Mouse (Mus musculus) stomach, postnatal 0 days (tissue): ENCODE measurements around the gene Ccr5. TPM values are rescaled to one million over a fixed set of nuclear protein-coding genes. Genes with fewer than 3 reads are reported as not detected.
"Not testable (repeated sequence)": the region's sequence is repeated elsewhere in the genome, so short reads cannot be mapped to it uniquely, and the experiment has no call there.

Experiments
- ATAC-seq: fragments of 200-750 bp; cut with Nextera tagmentation; 2 replicates; pipeline ENCODE4 v1.8.0; 2017; ENCODE audit not compliant: low FRiP score, low TSS enrichment
- DNase-seq: peaks from one replicate; pipeline ENCODE4 v3.0.0-alpha.2; 2016; ENCODE audit warnings: low spot score
- H3K27ac ChIP-seq: fragments of 300-500 bp; sonication (generic); replicated peaks from 2 replicates; pipeline ENCODE4 v1.5.1; 2014; ENCODE audit warnings: mild to moderate bottlenecking, control low read depth
- H3K27me3 ChIP-seq: fragments of 300-500 bp; sonication (generic); 2 replicates; pipeline ENCODE4 v1.6.1; 2014; ENCODE audit warnings: low read length; ENCODE audit not compliant: control insufficient read depth, insufficient read depth
- H3K36me3 ChIP-seq: fragments of 300-500 bp; sonication (generic); 2 replicates; pipeline ENCODE4 v1.6.1; 2014; ENCODE audit warnings: low read length, mixed read lengths; ENCODE audit not compliant: control insufficient read depth, insufficient read depth
- H3K4me1 ChIP-seq: fragments of 300-500 bp; sonication (generic); replicated peaks from 2 replicates; pipeline ENCODE4 v1.6.1; 2014; ENCODE audit warnings: antibody characterized with exemption; ENCODE audit not compliant: control insufficient read depth, insufficient read depth
- H3K4me2 ChIP-seq: fragments of 300-500 bp; sonication (generic); replicated peaks from 2 replicates; pipeline ENCODE4 v1.6.1; 2014; ENCODE audit warnings: low read depth, mild to moderate bottlenecking, control low read depth, moderate library complexity
- H3K4me3 ChIP-seq: fragments of 300-500 bp; sonication (generic); 2 replicates; pipeline ENCODE4 v1.5.1; 2014; ENCODE audit warnings: low read depth, low read length, control low read depth
- H3K9ac ChIP-seq: fragments of 300-500 bp; sonication (generic); 2 replicates; pipeline ENCODE4 v1.6.1; 2014; ENCODE audit warnings: mild to moderate bottlenecking, low read length, control low read depth, mixed read lengths
- H3K9me3 ChIP-seq: fragments of 300-500 bp; sonication (generic); 2 replicates; pipeline ENCODE4 v1.6.1; 2016; ENCODE audit warnings: low read length; ENCODE audit not compliant: control insufficient read depth
- CTCF ChIP-seq: IDR thresholded peaks from 2 replicates; pipeline ENCODE4 v1.5.1; 2016; ENCODE audit warnings: antibody characterized with exemption, low read depth, mild to moderate bottlenecking, moderate library complexity
- EP300 ChIP-seq: optimal IDR thresholded peaks from 2 replicates; pipeline ENCODE3; 2016; ENCODE audit warnings: antibody characterized with exemption
- WGBS: fragments of 180-500 bp; shearing (Covaris S2); extraction: QIAGEN DNeasy Blood & Tissue Kit; methylation state at CpG from one replicate; pipeline ENCODE4 v1.1.7; 2014; 5-methylcytosine and 5-hydroxymethylcytosine counted together
- polyA plus RNA-seq: library from polyadenylated mRNA; unstranded; fragments of >200 nt; fragmentation: Nextera tagmentation; extraction: Ambion mirVana; gene quantifications from 2 replicates; pipeline ENCODE4 v1.2.1, GENCODE M21; 2015

The Ccr5 gene
- polyA plus RNA-seq, result 0.42 and 0.63 TPM in 2 replicates

DNA sequence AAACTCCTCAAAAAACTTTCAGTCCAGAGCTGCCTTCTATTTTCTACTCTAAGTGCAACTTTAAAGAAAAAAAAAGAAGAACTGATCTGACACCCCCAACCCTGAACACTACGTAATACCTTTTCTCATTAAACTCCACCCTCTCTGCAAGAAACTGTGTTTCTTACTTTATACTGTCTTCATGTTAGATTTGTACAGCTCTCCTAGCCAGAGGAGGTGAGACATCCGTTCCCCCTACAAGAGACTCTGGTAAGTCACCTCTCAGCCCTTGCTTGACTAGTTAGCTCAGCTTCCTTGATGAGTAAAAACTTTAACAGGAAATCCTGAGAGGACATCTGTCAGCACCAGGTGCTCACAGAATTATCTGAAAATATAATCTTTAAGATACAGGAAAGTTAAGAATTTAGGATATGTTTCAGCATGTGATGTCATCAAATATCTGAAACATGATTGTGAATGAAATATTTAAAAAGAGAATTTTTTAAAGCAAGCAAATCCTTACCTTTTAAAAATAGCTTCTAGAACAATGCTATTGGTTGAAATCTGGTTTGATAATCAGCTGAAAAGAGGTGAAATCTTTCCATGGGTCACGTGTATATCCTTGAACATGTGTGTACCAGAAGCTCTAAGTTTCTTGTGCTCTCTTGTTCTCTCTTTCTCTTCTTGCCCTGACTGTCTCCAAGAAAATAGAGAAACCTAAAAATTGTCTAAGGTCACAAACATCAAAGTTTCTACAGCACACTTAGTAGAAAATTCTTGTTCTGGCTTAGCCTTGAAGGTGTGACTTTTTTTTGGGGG, at the start of gene Ccr5:
Gene Ccr5 (plus strand): TSS at position 157 of the 798 bp plus-strand sequence.
- Histone ChIP-seq H3K9me3 (no peaks in the 10 kb centered on the region), H3K27me3 (no peaks in the 10 kb centered on the region), H3K4me3 (no peak within 1 kb of the TSS), H3K9ac (no peak within 1 kb of the TSS), H3K4me1 (no peaks in the 10 kb centered on the region), H3K27ac (no peak within 1 kb of the TSS), H3K36me3 (no peaks in the 10 kb centered on the region), H3K4me2 (no peak within 1 kb of the TSS)
- ATAC-seq, result no peak
- WGBS, result 64% methylated on average over 3 of the region's 3 CpGs
- TF ChIP-seq EP300 (no peak), CTCF (no peak)
- no peak for DNase-seq

- 40% methylated on average over 4 of the region's 4 CpGs for WGBS
- no peaks in the 10 kb centered on the region for H3K36me3 ChIP-seq
- H3K9ac ChIP-seq, result no peak overlapping the region
- DNase-seq, result no peak
- H3K27me3 ChIP-seq, result no peaks in the 10 kb centered on the region
- H3K4me3 ChIP-seq, result no peak overlapping the region
- TF ChIP-seq EP300, result no peak
- TF ChIP-seq CTCF, result no peak
- H3K4me1 ChIP-seq, result no peaks in the 10 kb centered on the region
- no peak overlapping the region for H3K27ac ChIP-seq
- no peak overlapping the region for H3K4me2 ChIP-seq
- ATAC-seq, result no peak
- H3K9me3 ChIP-seq, result no peaks in the 10 kb centered on the region
Measured at GRCm38 (mm10) chr9:124079803-124080202, 41.5 kb upstream of the Ccr5 start.

- H3K27ac ChIP-seq, H3K9ac ChIP-seq, ATAC-seq, DNase-seq, H3K9me3 ChIP-seq, H3K36me3 ChIP-seq, H3K4me1 ChIP-seq, H3K4me3 ChIP-seq, H3K4me2 ChIP-seq, H3K27me3 ChIP-seq: not testable (repeated sequence)
- WGBS, result 89% methylated on average over 12 of the region's 13 CpGs
Measured at GRCm38 (mm10) chr9:124080471-124080870, 40.9 kb upstream of the Ccr5 start.

DNA sequence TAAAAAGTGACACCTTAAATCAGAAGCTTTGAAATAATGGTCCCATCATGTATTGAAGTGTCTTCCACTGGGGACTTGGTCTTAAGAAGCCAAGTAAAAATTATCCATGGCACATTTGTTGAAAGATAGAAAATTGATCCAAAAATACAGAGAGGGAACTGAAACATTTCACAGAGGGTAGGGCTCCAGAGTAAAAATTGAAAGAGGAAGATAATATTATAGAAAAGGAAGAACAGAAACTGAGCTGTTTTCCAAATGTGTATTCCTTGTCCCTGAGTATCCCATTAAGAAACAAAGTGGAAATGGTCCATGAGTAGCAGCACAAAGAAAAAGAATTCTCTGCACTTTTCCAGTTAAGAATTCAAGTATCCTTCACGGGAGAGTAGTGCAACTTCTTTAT, 30.9 kb upstream of the Ccr5 start:
- H3K9ac ChIP-seq, result no peak overlapping the region
- 81% methylated on average over 1 of the region's 1 CpGs for WGBS
- no peak for DNase-seq
- no peaks in the 10 kb centered on the region for H3K4me1 ChIP-seq
- TF ChIP-seq CTCF, result no peak
- no peak for TF ChIP-seq EP300
- ATAC-seq, result no peak
- H3K27ac ChIP-seq, result no peak overlapping the region
- H3K36me3 ChIP-seq, result no peaks in the 10 kb centered on the region
- no peak overlapping the region for H3K4me2 ChIP-seq
- H3K27me3 ChIP-seq, result no peaks in the 10 kb centered on the region
- no peaks in the 10 kb centered on the region for H3K9me3 ChIP-seq
- no peak overlapping the region for H3K4me3 ChIP-seq

DNA sequence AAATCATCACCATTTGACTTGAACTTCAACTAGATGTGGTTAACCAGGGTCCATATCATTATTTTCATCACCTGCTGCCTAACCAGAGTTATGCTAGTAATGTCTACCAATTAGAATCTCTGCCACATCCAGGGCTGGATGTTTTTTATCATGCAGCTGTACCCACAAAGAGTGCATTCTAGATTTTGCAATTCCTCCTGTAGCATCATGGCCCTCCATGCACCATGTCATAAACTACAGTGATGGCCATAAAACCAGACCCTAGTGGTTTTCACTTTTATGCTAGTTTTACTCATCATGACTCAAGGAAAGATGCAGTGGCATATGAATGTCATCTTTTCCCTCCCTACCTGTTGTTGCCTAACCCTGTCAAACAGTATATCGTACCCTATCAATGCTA, 22.2 kb upstream of the Ccr5 start:
- Histone ChIP-seq H3K9ac (no peak overlapping the region), H3K36me3 (no peaks in the 10 kb centered on the region), H3K4me3 (no peak overlapping the region), H3K4me2 (no peak overlapping the region), H3K27me3 (no peaks in the 10 kb centered on the region), H3K27ac (no peak overlapping the region), H3K4me1 (no peaks in the 10 kb centered on the region), H3K9me3 (no peaks in the 10 kb centered on the region)
- DNase-seq (no peak), ATAC-seq (no peak)
- no peak for TF ChIP-seq EP300
- TF ChIP-seq CTCF, result no peak
- WGBS, result 76% methylated on average over 1 of the region's 1 CpGs

- H3K27me3 ChIP-seq, result no peaks in the 10 kb centered on the region
- H3K27ac ChIP-seq, result no peak overlapping the region
- H3K9ac ChIP-seq, result no peak overlapping the region
- DNase-seq (no peak), ATAC-seq (no peak)
- no peak overlapping the region for H3K4me2 ChIP-seq
- 76% methylated on average over 1 of the region's 1 CpGs for WGBS
- no peak for TF ChIP-seq EP300
- TF ChIP-seq CTCF, result no peak
- H3K9me3 ChIP-seq, result no peaks in the 10 kb centered on the region
- H3K36me3 ChIP-seq, result no peaks in the 10 kb centered on the region
- H3K4me1 ChIP-seq, result no peaks in the 10 kb centered on the region
- no peak overlapping the region for H3K4me3 ChIP-seq
Measured at GRCm38 (mm10) chr9:124100357-124100756, 21.0 kb upstream of the Ccr5 start.
